Mouse (Mus musculus): ENCODE measurements around the gene Shld1. TPM values are rescaled to one million over a fixed set of nuclear protein-coding genes. Genes with fewer than 3 reads are reported as not detected.

Gene Shld1
- total RNA-seq (2021), result 8.5 and 9.4 TPM in 2 replicates
- long read RNA-seq, experiment 1, transcript Shld1-201 (3 exons, 1,076 nt), result major isoform, 6 of 24 reads
- long read RNA-seq, experiment 1, partial matches to known transcripts, result 6 of 24 reads
- long read RNA-seq, experiment 1, other reads (novel, unspliced or antisense), result 12 of 24 reads
- long read RNA-seq, experiment 2, partial matches to known transcripts, result 3 of 18 reads
- long read RNA-seq, experiment 2, other reads (novel, unspliced or antisense), result 13 of 18 reads

DNA sequence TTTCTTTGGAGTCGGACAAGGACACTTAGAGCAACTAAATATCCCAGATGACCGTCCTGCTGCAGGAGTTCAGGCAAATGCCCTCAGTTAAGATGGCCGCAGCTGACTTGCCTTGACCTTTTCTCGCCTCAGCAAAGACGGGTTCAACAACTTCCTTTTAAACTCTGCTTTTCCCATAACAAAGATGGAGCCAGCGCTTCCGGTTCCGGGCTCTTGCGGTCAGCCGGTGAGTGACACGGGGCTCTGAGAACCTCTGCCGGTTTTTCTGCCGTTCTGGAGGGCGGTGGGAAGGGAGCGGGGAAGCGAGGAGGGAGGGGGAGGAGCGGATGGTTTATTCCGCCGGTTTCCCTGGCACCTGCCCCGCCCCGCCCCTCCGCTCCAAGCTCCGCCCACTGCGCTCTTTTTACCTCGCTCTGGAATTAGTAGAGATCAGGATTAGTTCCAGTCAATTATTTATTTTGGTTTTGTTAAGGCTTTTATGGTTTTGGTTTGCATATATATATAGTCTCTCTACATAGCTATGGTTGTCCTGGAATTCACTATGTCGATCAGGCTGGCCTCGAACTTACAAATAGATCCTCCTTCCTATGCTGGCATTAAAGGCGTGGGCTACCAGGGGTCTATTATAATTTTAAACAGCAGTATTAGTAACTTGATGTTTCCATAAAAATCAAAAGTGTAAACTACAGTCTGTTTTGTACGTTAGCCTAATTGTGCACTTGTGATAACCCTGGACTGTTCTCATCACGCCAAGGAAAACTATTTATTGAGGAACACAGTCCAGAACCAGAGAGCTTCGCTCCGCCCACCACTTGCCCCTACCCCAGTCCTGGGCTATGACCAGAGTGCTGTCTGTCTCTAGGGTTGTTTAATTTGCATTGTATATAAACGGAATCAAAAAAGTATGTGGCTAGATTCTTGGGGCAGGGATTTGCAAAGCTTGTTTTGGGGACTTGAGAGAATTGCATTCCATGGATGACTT, at the start of gene Shld1:
Shld1 (plus strand) TSS at position 176 of the 982 bp plus-strand sequence.
- peak; percentile 93 for DNase-seq

DNA sequence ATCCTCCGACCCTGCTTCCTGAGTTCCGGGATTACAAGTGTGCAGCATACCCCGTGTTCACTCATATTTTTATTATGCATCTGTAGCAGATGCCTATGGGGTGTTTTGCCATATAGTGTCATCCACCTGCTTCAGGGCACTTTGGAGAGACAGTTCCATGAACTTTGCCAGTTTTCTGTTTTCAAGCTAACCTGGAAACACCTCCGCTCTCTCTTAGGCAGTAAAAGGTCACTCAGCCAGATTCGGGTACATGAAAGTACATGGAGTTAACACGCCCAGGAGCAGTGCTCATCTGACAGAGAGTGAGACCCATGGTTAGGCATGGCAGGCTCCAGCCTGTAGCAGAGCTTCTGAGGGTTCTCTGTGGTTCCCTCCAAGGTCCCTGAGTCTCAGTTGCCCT, 48.4 kb upstream of the Shld1 start:
- DNase-seq, result no peak

DNA sequence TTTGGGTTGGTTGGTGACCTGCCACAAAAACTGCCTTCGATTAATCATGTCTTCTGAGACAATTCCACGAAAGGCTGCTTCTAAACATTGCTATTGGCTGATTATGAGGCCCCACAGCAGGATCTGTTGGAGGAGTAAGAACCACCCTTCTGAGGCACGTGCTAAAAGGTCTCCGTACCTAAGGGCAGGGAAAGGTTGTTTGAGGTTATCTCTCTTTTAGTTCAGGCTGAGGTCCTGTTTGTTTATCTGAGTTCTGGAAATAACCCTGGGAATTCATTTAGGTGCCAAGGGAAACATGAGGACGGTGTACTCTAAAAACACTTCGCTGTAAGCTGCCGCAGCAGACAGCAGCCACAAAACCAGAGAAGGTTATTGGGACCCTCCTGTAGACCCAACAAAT, 47.4 kb upstream of the Shld1 start:
- DNase-seq, result no peak

GRCm38 (mm10) chr2:132641196-132641595, 45.5 kb upstream of the Shld1 start:
- no peak for DNase-seq

DNA sequence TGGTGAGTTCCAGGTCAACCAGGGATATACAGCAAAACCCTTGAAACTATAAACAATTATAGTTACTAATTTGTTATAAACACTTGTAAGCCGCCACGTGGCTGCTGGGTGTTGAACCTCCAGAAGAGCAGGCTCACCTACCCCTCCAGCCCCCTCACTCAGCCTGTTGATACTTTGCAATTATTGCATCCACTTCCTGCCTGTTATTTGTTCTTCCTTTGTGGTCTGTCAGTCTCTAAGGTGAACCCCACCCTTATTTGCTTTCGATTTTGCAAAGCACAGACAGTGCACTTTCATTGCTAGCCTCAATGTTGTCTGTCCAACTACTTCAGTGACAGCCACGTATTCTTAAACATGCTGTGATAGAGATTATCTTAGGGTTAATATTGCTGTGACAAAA, 43.6 kb upstream of the Shld1 start:
- DNase-seq, result no peak

DNA sequence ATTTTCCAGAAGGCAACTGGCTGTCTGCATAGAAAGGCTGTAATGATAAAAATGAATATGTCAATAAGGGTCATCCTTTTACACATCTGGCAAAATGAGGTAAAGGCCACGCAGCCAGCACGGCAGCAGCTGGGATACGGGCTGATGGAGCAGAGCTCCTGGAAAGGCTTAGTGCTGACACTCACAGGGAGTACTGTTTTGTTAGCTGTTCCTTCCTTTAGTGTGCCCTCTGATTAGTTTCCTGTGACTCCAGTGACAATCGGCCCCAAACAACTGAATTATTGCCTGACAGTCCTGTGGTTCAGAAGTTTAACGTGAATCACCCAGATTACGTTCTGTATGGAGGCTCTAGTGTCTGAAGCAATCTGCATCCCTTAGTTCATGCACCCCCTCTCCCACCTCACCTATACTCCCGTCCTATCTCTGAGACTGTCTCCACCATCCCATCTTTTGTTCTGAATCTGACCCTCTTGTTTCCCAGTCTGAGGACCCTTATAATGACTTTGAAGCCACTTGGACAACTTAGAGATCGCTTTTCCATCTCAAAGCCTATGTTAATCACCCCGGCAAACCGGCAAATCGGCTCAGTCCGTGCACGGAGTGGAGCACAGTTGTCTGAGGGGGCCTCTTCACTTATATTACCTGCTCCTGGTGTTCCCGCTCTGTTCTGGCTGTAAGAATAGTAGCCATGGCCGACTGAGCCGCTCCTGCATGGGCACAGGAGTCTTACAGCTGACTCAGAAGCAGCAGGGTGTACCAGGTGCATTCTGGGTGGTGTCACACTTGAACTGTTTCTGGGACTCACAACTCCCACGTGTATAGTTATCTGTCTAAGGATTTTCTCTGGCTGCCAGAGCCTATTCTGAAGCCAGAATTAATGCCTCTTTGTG, 39.6 kb upstream of the Shld1 start:
- DNase-seq, result no peak

GRCm38 (mm10) chr2:132649352-132649870, 37.3 kb upstream of the Shld1 start:
- DNase-seq, result no peak

DNA sequence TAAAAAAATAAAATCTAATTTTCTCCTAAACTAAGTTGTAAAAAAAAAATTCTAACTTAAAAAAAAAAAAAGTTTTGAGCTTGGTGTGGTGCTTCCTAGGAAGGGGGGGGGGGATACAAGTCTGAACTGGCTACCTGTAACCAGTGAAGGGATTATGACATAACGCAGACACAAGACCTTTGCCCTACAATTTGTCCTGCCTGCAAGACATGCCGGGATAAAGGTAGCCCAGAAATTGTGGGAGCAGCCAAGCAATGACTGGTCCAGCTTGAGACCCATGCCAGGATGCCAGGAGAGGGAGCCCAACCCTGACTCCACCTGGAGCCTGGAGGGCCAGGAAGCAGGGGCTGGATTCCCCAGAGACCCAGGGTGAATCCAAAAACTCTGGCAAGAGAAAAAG, 36.2 kb upstream of the Shld1 start:
- peak; percentile 13 for DNase-seq

GRCm38 (mm10) chr2:132652476-132652875, 34.3 kb upstream of the Shld1 start:
- peak; percentile 76 for DNase-seq

GRCm38 (mm10) chr2:132654834-132655495, 31.8 kb upstream of the Shld1 start:
- no peak for DNase-seq

DNA sequence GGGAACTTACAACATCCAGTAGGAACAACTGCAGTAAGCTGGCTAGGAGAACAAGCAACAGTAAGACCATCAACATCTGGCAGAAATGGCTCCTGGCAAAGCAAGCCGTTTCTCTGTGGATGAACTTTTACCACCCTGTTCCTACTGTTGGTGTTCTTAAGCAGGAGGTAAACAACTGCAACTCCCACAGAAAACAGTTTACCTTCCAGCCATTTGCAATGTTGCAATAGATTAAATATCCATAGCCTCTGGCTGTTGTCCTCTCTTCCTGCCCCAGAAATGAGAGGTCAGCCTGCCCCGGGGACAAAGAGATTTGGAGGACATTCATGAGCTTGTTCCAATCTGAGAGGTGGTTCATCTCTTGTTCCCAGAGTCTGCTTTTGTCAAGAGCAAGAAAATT, 29.5 kb upstream of the Shld1 start:
- no peak for DNase-seq

DNA sequence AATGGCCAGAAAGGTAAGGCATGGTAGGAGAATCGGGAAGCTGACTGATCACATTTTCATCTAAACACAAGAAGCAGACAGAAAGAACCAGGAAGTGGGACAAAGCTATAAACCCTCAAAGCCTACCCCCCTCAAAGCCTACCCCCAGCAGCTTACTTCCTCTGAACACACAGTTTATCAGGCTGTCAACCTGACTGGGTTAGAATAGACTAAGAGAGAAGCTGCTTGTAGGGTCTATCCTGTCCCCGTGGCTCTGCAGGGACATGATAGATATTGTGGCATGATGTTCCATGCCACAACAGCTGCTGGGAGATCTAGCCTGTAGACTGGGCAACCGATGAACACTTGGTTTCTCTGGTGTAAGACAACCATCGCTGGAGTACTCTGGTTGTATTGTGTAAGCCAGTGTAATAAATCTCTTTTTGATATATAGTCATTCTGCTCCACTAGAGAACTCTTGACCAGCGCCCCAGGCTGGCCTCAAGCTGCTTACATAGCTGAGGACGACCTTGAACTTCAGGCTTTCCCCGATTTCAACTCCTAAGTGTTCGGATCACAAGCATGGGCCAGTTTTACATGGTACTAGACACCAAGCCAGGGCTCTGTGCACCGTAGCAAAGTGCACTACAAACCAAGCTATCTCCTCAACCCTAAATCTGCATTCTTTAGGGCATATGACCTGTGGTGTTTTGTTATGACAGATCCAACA, 28.2 kb upstream of the Shld1 start:
- DNase-seq, result no peak

- no peak for DNase-seq
Observed at GRCm38 (mm10) chr2:132669091-132669490, 17.6 kb upstream of the Shld1 start.

DNA sequence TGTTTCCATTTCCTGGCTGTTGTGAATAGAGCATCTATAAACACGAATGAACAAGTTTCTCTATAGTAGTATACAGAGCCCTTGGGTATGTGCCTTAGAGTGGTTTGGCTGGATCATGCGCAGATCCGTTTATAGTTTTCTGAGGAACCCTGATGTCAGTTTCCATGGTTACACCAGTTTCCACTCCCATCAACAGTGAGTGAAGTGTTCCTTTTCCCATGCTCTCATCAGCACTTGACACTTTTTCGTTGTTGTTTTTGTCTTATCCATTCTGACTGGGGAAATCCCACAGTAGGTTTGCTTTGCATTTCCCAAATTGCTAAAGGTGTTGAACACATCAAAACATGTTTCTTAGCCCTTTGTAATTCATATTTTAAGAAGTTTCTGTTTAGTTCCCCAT, 16.4 kb upstream of the Shld1 start:
- DNase-seq, result no peak

DNA sequence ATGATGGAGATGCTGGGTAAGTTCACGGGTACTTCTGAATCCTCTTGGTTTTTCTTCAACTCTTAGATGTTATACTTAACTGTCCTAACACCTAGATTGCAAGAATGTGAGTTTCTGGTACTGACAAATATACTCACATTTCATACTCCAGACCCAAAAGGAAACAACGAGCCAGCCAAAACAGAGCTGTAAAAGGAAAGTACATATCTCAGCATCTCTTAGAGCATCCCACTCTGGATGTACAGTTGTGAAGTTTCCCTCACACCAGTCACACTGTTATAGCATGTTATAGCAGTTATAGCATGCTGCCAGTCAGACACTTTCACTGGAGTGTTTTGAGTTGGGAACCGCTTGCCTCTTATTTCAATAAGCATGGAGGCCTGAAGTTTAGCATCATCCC, 14.6 kb upstream of the Shld1 start:
- DNase-seq, result no peak

DNA sequence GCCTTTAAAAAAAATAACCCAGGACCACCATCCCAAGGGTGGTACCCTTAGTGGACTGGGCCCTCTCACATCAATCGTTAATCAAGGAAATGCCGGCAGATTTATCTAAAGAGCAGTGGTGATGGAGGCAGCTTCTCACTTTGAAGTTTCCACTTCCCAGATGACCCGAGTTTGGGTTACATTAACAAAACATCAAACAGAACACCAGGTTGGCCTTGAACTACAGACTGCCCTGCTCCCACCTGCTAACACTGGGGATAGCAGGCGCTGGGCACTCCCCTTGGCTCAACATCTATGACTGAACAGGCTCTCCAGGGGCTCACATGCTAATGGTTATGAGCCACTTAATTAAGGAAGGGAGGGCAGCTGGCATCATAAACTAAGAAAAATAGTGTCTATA, 10.6 kb upstream of the Shld1 start:
- DNase-seq, result no peak

- no peak for DNase-seq
Observed at GRCm38 (mm10) chr2:132685001-132685400, 1.7 kb upstream of the Shld1 start.

- DNase-seq, result no peak
Observed at GRCm38 (mm10) chr2:132688611-132689021, 1.9 kb downstream of the Shld1 start.

DNA sequence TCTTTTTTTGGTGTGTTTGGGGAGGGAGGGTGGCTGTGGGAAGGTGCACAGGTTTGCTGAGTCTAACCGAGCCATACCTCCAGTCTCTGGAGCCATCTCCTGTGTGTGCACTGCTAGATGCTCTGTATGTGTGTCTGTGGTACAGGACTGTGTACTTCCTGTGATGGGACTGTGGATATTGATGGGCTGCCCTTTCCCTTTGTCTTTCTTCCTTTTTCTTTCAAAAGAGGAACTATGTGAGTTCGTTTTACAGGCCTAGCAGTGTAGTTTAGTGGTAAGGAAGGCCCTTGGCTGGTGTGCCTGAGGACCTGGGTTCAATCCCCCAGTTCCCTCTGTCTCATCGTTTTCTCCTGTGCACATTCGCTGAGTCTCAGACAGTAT, 2.4 kb downstream of the Shld1 start:
- no peak for DNase-seq

DNA sequence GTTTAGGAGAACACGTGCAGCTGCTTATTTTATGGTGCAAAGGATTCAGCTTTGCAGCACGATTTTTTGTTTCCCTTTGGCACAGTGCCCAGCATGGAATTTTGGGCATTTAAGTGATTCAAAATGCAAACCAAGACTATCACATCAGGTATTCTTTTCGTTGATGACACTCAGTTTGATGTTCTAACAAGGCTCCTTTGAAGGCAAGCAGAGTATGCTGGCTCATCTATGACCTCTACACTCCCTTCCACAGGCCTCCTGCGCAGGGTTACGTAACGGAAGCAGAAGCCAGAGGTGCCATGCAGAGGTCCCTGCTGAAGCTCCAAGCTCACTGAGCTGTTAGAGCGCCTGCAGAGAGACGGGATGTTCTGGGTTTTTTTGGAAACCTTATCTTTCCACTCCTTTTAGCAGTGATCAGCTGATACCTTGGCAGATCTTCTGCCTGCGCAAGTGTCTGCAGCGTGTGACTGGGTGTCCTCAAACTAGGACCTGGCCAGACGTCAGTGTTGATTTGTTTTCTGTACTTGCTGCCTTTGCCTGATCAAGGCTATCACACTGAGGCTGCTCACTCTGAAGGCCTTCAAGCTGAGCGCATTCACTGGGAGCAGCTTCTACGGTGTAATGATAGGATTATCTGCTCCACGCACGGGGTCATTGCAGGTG, 3.0 kb downstream of the Shld1 start:
- peak; percentile 73 for DNase-seq

GRCm38 (mm10) chr2:132691731-132692130, 5.0 kb downstream of the Shld1 start:
- DNase-seq, result no peak
